Mouse (Mus musculus): ENCODE data around the gene Ppp1r14a. TPM values are rescaled to one million over a fixed set of nuclear protein-coding genes. Genes with fewer than 3 reads are reported as not detected.

Ppp1r14a gene
- polyA plus RNA-seq, 1 experiment from 2014 or later: 3.9 TPM

DNA sequence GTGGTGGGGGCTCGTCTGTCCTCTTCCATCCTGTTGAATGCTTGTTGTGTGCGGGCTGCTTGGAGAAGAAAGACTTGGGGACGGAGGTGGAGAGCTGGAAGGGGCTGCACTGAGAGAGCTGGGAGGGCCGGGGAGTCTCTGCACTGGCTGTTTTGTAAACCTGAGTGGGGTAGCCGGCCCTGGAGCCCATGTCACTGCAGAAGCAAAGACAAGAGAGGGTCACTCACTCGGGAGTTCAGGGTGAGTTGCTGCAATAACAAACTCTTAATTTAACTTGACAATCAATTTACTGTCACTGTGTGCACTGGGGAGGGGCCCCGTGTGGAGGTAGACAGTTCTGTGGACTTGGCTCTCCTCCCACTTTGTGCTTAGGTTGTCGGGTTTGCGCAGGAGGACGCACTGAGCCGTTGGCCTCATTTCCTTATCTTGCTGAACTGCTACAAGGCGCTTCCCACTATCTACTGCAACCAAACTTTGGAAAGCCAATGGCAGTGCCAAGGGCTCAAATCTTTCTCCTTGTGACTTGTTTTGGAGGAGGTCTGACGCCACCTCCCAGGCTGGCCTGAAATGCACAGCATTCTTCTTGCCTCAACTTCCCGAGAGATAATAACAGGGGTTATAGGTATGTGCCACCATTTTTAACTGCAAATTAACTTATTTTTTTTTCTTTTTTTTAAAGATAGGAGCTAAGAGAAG is 50.0 kb downstream of the Ppp1r14a start:
- 0 out of 2 replicates have a peak, but pooled peaks cover 9% of the 10 kb centered on the region for H3K36me3 ChIP-seq (ENCODE audit: control insufficient read depth, insufficient read depth, low read length)
- 83% methylated on average over 14 of the region's 14 CpGs for WGBS
- DNase-seq: no peak
- no peaks in the 10 kb centered on the region for H3K27me3 ChIP-seq (ENCODE audit: control insufficient read depth, insufficient read depth, low read length)
- no peaks in the 10 kb centered on the region for H3K9me3 ChIP-seq (ENCODE audit: control insufficient read depth, low read length)
- no peak for ATAC-seq (ENCODE audit: low FRiP score, low TSS enrichment)
- no peak overlapping the region for H3K27ac ChIP-seq (replicated peaks; ENCODE audit: low read depth, low read length)
- H3K4me3 ChIP-seq (replicated peaks; ENCODE audit: low read depth, low read length): no peak overlapping the region
- H3K9ac ChIP-seq (replicated peaks; ENCODE audit: low read length): no peak overlapping the region
- H3K4me2 ChIP-seq (ENCODE audit: low read length): no peak overlapping the region
- H3K4me1 ChIP-seq (ENCODE audit: control insufficient read depth, insufficient read depth, low read length): 0 out of 2 replicates have a peak, but pooled peaks cover 3% of the 10 kb centered on the region

DNA sequence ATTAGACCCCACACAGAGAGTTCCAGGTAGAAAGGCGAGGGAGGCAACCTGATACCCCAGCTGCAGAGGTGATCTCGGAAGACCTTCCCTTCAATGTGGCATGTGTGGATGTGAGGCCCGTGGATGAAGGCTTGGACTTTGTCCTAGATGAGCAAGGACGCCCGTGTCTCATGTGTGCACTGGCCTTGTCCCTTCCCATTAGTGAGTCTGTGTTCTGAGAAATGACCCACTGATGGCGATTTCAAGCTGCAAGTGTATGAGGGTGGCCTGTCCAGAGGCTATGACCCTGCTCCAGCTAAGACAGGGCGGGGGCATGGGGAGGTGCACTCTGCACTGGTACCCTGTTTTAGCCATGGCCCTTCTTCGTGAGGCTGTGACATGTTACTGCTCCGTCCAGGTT is 51.1 kb downstream of the Ppp1r14a start:
- DNase-seq: no peak
- WGBS: 94% methylated on average over 9 of the region's 9 CpGs
- no peaks in the 10 kb centered on the region for H3K27me3 ChIP-seq (ENCODE audit: control insufficient read depth, insufficient read depth, low read length)
- H3K9ac ChIP-seq (replicated peaks; ENCODE audit: low read length): no peak overlapping the region
- no peaks in the 10 kb centered on the region for H3K9me3 ChIP-seq (ENCODE audit: control insufficient read depth, low read length)
- 0 out of 2 replicates have a peak, but pooled peaks cover 3% of the 10 kb centered on the region for H3K4me1 ChIP-seq (ENCODE audit: control insufficient read depth, insufficient read depth, low read length)
- H3K36me3 ChIP-seq (ENCODE audit: control insufficient read depth, insufficient read depth, low read length): 0 out of 2 replicates have a peak, but pooled peaks cover 9% of the 10 kb centered on the region
- no peak overlapping the region for H3K4me2 ChIP-seq (ENCODE audit: low read length)
- ATAC-seq (ENCODE audit: low FRiP score, low TSS enrichment): no peak
- no peak overlapping the region for H3K27ac ChIP-seq (replicated peaks; ENCODE audit: low read depth, low read length)
- H3K4me3 ChIP-seq (replicated peaks; ENCODE audit: low read depth, low read length): no peak overlapping the region

DNA sequence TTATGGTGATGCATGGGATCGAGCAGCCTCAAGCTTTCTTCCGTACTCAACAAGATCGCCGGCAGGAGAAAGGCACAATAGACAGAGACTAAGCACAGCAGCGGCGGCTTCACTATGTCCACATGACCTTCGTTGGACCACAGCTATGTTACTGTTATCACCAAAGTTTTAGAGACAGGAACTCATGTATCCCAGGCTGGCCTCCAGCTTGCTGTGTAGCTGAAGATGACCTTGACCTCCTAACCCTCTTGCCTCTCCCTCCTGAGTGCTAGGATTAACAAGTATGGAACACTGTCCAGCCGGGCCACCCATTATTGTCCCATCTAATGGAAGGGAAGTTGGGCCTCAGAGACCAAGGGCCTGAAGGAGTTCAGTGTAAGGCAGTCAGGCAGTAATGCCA is 51.7 kb downstream of the Ppp1r14a start:
- DNase-seq: no peak
- WGBS: 90% methylated on average over 8 of the region's 8 CpGs
- Histone ChIP-seq H3K9me3 (ENCODE audit: control insufficient read depth, low read length) (no peaks in the 10 kb centered on the region), H3K4me3 (replicated peaks; ENCODE audit: low read depth, low read length) (no peak overlapping the region), H3K9ac (replicated peaks; ENCODE audit: low read length) (no peak overlapping the region), H3K4me2 (ENCODE audit: low read length) (no peak overlapping the region), H3K4me1 (ENCODE audit: control insufficient read depth, insufficient read depth, low read length) (0 out of 2 replicates have a peak, but pooled peaks cover 3% of the 10 kb centered on the region), H3K27me3 (ENCODE audit: control insufficient read depth, insufficient read depth, low read length) (no peaks in the 10 kb centered on the region), H3K36me3 (ENCODE audit: control insufficient read depth, insufficient read depth, low read length) (peaks cover 8% of the 10 kb centered on the region; the same call in 1 of the 2 replicates), H3K27ac (replicated peaks; ENCODE audit: low read depth, low read length) (no peak overlapping the region)
- ATAC-seq (ENCODE audit: low FRiP score, low TSS enrichment): no peak

DNA sequence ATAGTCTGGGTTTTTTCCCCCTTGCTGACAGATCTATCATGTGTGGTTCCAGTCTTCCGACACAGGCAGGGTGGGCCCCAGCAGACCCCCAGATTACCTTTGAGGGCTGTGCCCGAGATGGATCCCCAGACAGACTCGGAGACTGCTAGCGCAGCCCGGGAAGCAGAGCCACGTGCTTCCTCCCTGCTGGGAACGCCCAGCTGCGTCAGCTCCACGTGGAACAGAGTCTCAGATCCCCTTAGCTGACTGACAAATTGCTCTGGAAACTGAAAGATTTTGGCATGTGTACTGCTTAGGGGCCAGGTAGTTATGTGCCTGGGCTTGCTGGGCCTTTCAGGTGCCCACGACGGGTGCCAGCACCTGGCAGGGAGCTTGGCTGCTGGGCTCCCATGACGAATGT is 52.6 kb downstream of the Ppp1r14a start:
- no peak overlapping the region for H3K27ac ChIP-seq (replicated peaks; ENCODE audit: low read depth, low read length)
- H3K9ac ChIP-seq (replicated peaks; ENCODE audit: low read length): no peak overlapping the region
- peaks cover 9% of the 10 kb centered on the region; the same call in 1 of the 2 replicates for H3K36me3 ChIP-seq (ENCODE audit: control insufficient read depth, insufficient read depth, low read length)
- H3K4me3 ChIP-seq (replicated peaks; ENCODE audit: low read depth, low read length): no peak overlapping the region
- WGBS: 58% methylated on average over 12 of the region's 12 CpGs
- H3K4me2 ChIP-seq (ENCODE audit: low read length): no peak overlapping the region
- no peaks in the 10 kb centered on the region for H3K9me3 ChIP-seq (ENCODE audit: control insufficient read depth, low read length)
- no peaks in the 10 kb centered on the region for H3K27me3 ChIP-seq (ENCODE audit: control insufficient read depth, insufficient read depth, low read length)
- DNase-seq (no peak), ATAC-seq (ENCODE audit: low FRiP score, low TSS enrichment) (no peak)
- H3K4me1 ChIP-seq (ENCODE audit: control insufficient read depth, insufficient read depth, low read length): 0 out of 2 replicates have a peak, but pooled peaks cover 3% of the 10 kb centered on the region

DNA sequence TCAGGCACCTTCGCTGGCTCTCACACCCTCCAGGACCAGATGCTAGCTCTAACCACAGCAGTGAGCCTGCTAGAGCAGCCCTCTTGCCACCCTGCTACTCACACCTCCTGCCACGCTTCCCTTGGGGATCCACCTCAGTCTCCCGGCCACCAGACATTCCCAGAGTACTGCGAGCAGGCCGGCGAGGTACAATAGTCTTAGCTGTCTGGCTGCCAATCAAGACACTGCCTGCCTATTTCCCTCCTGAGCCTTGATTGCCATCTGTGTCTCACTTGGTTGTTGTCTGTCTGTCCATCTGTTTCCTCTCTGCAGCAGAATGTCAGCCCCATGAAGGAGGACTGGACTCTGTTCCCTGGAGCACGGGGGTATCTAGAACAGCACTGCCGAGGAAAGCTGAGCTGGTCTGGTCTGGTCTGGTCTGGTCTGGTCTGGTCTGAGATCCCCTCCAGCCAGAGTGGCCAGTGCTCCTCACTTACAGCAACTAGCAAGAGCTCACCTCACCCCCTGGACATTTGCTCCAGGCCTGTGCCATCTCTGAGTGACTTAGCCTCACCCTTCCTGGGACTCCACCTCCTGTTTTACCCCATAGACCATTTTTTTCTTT is 53.5 kb downstream of the Ppp1r14a start:
- WGBS: 40% methylated on average over 8 of the region's 8 CpGs
- no peak overlapping the region for H3K4me2 ChIP-seq (ENCODE audit: low read length)
- no peaks in the 10 kb centered on the region for H3K9me3 ChIP-seq (ENCODE audit: control insufficient read depth, low read length)
- ATAC-seq (ENCODE audit: low FRiP score, low TSS enrichment): no peak
- no peak for DNase-seq
- peak overlapping the region; percentile 52 for H3K27ac ChIP-seq (replicated peaks; ENCODE audit: low read depth, low read length)
- no peaks in the 10 kb centered on the region for H3K27me3 ChIP-seq (ENCODE audit: control insufficient read depth, insufficient read depth, low read length)
- H3K36me3 ChIP-seq (ENCODE audit: control insufficient read depth, insufficient read depth, low read length): peaks cover 11% of the 10 kb centered on the region; the same call in 1 of the 2 replicates
- no peak overlapping the region for H3K9ac ChIP-seq (replicated peaks; ENCODE audit: low read length)
- H3K4me3 ChIP-seq (replicated peaks; ENCODE audit: low read depth, low read length): no peak overlapping the region
- H3K4me1 ChIP-seq (ENCODE audit: control insufficient read depth, insufficient read depth, low read length): 0 out of 2 replicates have a peak, but pooled peaks cover 3% of the 10 kb centered on the region

Other genes starting within 250 kb of the Ppp1r14a start
- gene Ryr1, start 164.1 kb upstream of the Ppp1r14a start, polyA plus RNA-seq (2014; fragmentation: Nextera tagmentation; extraction: Ambion mirVana): 5.2 and 7.8 TPM in 2 replicates
- gene Rasgrp4, start 154.5 kb upstream of the Ppp1r14a start, polyA plus RNA-seq (2014; fragmentation: Nextera tagmentation; extraction: Ambion mirVana): 0.70 and 0.86 TPM in 2 replicates
- gene Fam98c, start 133.1 kb upstream of the Ppp1r14a start, polyA plus RNA-seq (2014; fragmentation: Nextera tagmentation; extraction: Ambion mirVana): 17.7 and 21.3 TPM in 2 replicates
- 0.32 and 0.55 TPM in 2 replicates for gene Ggn, start 119.1 kb upstream of the Ppp1r14a start, polyA plus RNA-seq (2014; fragmentation: Nextera tagmentation; extraction: Ambion mirVana)
- gene Spred3, start 118.9 kb upstream of the Ppp1r14a start, polyA plus RNA-seq (2014; fragmentation: Nextera tagmentation; extraction: Ambion mirVana): 9.4 and 11.2 TPM in 2 replicates
- 290 and 302 TPM in 2 replicates for gene Psmd8, start 108.6 kb upstream of the Ppp1r14a start, polyA plus RNA-seq (2014; fragmentation: Nextera tagmentation; extraction: Ambion mirVana)
- gene Catsperg1, start 75.3 kb upstream of the Ppp1r14a start, polyA plus RNA-seq (2014; fragmentation: Nextera tagmentation; extraction: Ambion mirVana): 3.6 TPM in 2 replicates
- gene Kcnk6, start 56.8 kb upstream of the Ppp1r14a start, polyA plus RNA-seq (2014; fragmentation: Nextera tagmentation; extraction: Ambion mirVana): 0.54 and 0.85 TPM in 2 replicates
- gene Yif1b, start 51.0 kb upstream of the Ppp1r14a start, polyA plus RNA-seq (2014; fragmentation: Nextera tagmentation; extraction: Ambion mirVana): 86.6 and 107 TPM in 2 replicates
- gene 2200002D01Rik, start 40.8 kb upstream of the Ppp1r14a start, polyA plus RNA-seq (2014; fragmentation: Nextera tagmentation; extraction: Ambion mirVana): 0.29 and 0.57 TPM in 2 replicates
- 52.3 and 66.3 TPM in 2 replicates for gene Spint2, start 7.4 kb upstream of the Ppp1r14a start, polyA plus RNA-seq (2014; fragmentation: Nextera tagmentation; extraction: Ambion mirVana)
- 203 and 214 TPM in 2 replicates for gene Dpf1, start 14.6 kb downstream of the Ppp1r14a start, polyA plus RNA-seq (2014; fragmentation: Nextera tagmentation; extraction: Ambion mirVana)
- 16.1 and 17.6 TPM in 2 replicates for gene Sipa1l3, start 229.3 kb downstream of the Ppp1r14a start, polyA plus RNA-seq (2014; fragmentation: Nextera tagmentation; extraction: Ambion mirVana)

Data from midbrain, embryonic 14.5 days (tissue).